Mouse (Mus musculus) myocyte (in vitro differentiated cells): ENCODE data around the gene Usp37. TPM values are rescaled to one million over a fixed set of nuclear protein-coding genes. Genes with fewer than 3 reads are reported as not detected.
A peak's percentile ranks its signal among the peaks of the same experiment; 100 is the strongest.

Source experiments
- H3K27me3 ChIP-seq: one replicate; pipeline ENCODE4 v1.6.1; 2011; ENCODE audit not compliant: control insufficient read depth, insufficient read depth, insufficient read length
- H3K36me3 ChIP-seq: one replicate; pipeline ENCODE4 v1.6.1; 2011; ENCODE audit not compliant: control insufficient read depth, insufficient read depth
- H3K4me2 ChIP-seq: one replicate; pipeline ENCODE4 v1.6.1; 2011; ENCODE audit warnings: low read depth, control low read depth
- H3K4me3 ChIP-seq: one replicate; pipeline ENCODE4 v1.5.1; 2011; ENCODE audit warnings: mild to moderate bottlenecking, control low read depth, moderate library complexity
- H3K79me2 ChIP-seq: one replicate; pipeline ENCODE4 v1.6.1; 2011; ENCODE audit not compliant: control insufficient read depth, insufficient read depth
- H3ac ChIP-seq: one replicate; pipeline ENCODE4 v1.6.1; 2011; ENCODE audit not compliant: control insufficient read depth, insufficient read length
- CEBPB ChIP-seq: IDR thresholded peaks from 2 replicates; pipeline ENCODE4 v1.6.1; 2011; ENCODE audit warnings: mild to moderate bottlenecking, moderate library complexity; ENCODE audit not compliant: poor library complexity, insufficient read depth, severe bottlenecking
- E2F4 ChIP-seq: IDR thresholded peaks from one replicate; pipeline ENCODE4 v1.6.1; 2011; ENCODE audit warnings: mild to moderate bottlenecking, control low read depth, moderate library complexity; ENCODE audit not compliant: insufficient read depth
- MAX ChIP-seq: IDR thresholded peaks from one replicate; pipeline ENCODE4 v1.6.1; 2011; ENCODE audit warnings: low read depth, mild to moderate bottlenecking, control low read depth
- MYOD1 ChIP-seq, 3 experiments: IDR thresholded peaks; one replicate each; pipeline ENCODE4 v1.6.1; 2011; ENCODE audit warnings: control low read depth in 2 of 3, low read depth in 2 of 3, mild to moderate bottlenecking in 2 of 3, moderate library complexity in 1 of 3; ENCODE audit not compliant: insufficient read length in 2 of 3, control insufficient read depth in 1 of 3
- MYOG ChIP-seq, 3 experiments: IDR thresholded peaks; one replicate each; pipeline ENCODE4 v1.6.1; 2011; ENCODE audit warnings: control low read depth in 2 of 3, low read depth in 2 of 3, mild to moderate bottlenecking in 2 of 3; ENCODE audit not compliant: insufficient read length in 2 of 3, control insufficient read depth in 1 of 3, insufficient read depth in 1 of 3
- POLR2A ChIP-seq: IDR thresholded peaks from one replicate; pipeline ENCODE4 v1.6.1; 2011; ENCODE audit warnings: low read depth, mild to moderate bottlenecking, control low read depth, moderate library complexity; ENCODE audit not compliant: insufficient read length
- POLR2AphosphoS2 ChIP-seq: IDR thresholded peaks from one replicate; pipeline ENCODE4 v1.6.1; 2011; ENCODE audit warnings: low read depth, control low read depth; ENCODE audit not compliant: insufficient read length
- REST ChIP-seq: IDR thresholded peaks from one replicate; pipeline ENCODE4 v1.6.1; 2011; ENCODE audit warnings: mild to moderate bottlenecking, control low read depth, moderate library complexity; ENCODE audit not compliant: insufficient read depth, insufficient read length
- SRF ChIP-seq: IDR thresholded peaks from one replicate; pipeline ENCODE4 v1.6.1; 2011; ENCODE audit warnings: low read depth; ENCODE audit not compliant: control insufficient read depth, insufficient read length
- TCF12 ChIP-seq: IDR thresholded peaks from one replicate; pipeline ENCODE4 v1.6.1; 2011; ENCODE audit warnings: mild to moderate bottlenecking, control low read depth; ENCODE audit not compliant: poor library complexity, insufficient read depth, severe bottlenecking
- TCF3 ChIP-seq: IDR thresholded peaks from one replicate; pipeline ENCODE4 v1.6.1; 2011; ENCODE audit warnings: low read depth, control low read depth; ENCODE audit not compliant: insufficient read length
- USF1 ChIP-seq: IDR thresholded peaks from one replicate; pipeline ENCODE4 v1.6.1; 2011; ENCODE audit warnings: low read depth, mild to moderate bottlenecking, control low read depth, moderate library complexity
- polyA plus RNA-seq: library from polyadenylated mRNA; unstranded; fragments of >200 nt; fragmentation: generic; extraction: Trizol; gene quantifications from one replicate; pipeline ENCODE4 v1.2.1, GENCODE M21; 2012; ENCODE audit warnings: missing spikeins

Gene Usp37
- polyA plus RNA-seq, 1 experiment, result 2.9 TPM

- Histone ChIP-seq H3K4me3 (no peak overlapping the region), H3K4me2 (no peak overlapping the region), H3K36me3 (peaks cover 45% of the 10 kb centered on the region), H3ac (no peak overlapping the region), H3K27me3 (no peaks in the 10 kb centered on the region), H3K79me2 (no peaks in the 10 kb centered on the region)
- TF ChIP-seq MYOG (IDR thresholded peaks at IDR 0.05; ENCODE audit: control insufficient read depth in 1 of 3, insufficient read depth in 1 of 3, insufficient read length in 2 of 3, low read depth in 2 of 3), result no peak
- TF ChIP-seq E2F4, result no peak
- TF ChIP-seq MAX, result no peak
- no peak for TF ChIP-seq TCF3
- no peak for TF ChIP-seq USF1
- TF ChIP-seq CEBPB, result no peak
- TF ChIP-seq REST, result no peak
- no peak for TF ChIP-seq POLR2A
- no peak for TF ChIP-seq MYOD1 (IDR thresholded peaks at IDR 0.05; ENCODE audit: control insufficient read depth in 1 of 3, insufficient read length in 2 of 3, low read depth in 2 of 3)
- TF ChIP-seq TCF12, result no peak
- no peak for TF ChIP-seq POLR2AphosphoS2
- no peak for TF ChIP-seq SRF
Measured at GRCm38 (mm10) chr1:74569739-74570719, 25.9 kb upstream of the Usp37 start.

GRCm38 (mm10) chr1:74565834-74566233, 21.8 kb upstream of the Usp37 start:
- Histone ChIP-seq H3K79me2 (no peaks in the 10 kb centered on the region), H3K27me3 (no peaks in the 10 kb centered on the region), H3K36me3 (peaks cover 32% of the 10 kb centered on the region), H3K4me2 (no peak overlapping the region), H3K4me3 (no peak overlapping the region), H3ac (no peak overlapping the region)
- no peak for TF ChIP-seq TCF3
- TF ChIP-seq CEBPB, result no peak
- TF ChIP-seq E2F4, result no peak
- TF ChIP-seq MAX, result no peak
- TF ChIP-seq POLR2A, result no peak

GRCm38 (mm10) chr1:74559061-74559460, 15.0 kb upstream of the Usp37 start:
- TF ChIP-seq REST (no peak), USF1 (no peak), TCF12 (no peak), POLR2A (no peak), MYOD1 (IDR thresholded peaks at IDR 0.05; ENCODE audit: control insufficient read depth in 1 of 3, insufficient read length in 2 of 3, low read depth in 2 of 3) (no peak), SRF (no peak), POLR2AphosphoS2 (no peak), TCF3 (no peak)
- Histone ChIP-seq H3K27me3 (no peaks in the 10 kb centered on the region), H3K79me2 (no peaks in the 10 kb centered on the region), H3K36me3 (no peaks in the 10 kb centered on the region), H3K4me2 (no peak overlapping the region), H3ac (no peak overlapping the region), H3K4me3 (no peak overlapping the region)

GRCm38 (mm10) chr1:74542451-74542961, 1.6 kb downstream of the Usp37 start, which contains the start of gene Plcd4:
Gene Plcd4 (plus strand): TSS chr1:74542888.
- no peaks in the 10 kb centered on the region for H3K79me2 ChIP-seq
- H3K4me2 ChIP-seq, result peak within 1 kb of the TSS; percentile 4
- H3ac ChIP-seq, result no peak within 1 kb of the TSS
- no peaks in the 10 kb centered on the region for H3K36me3 ChIP-seq
- peaks cover 13% of the 10 kb centered on the region for H3K27me3 ChIP-seq
- TF ChIP-seq REST, result peak; percentile 67
- no peak for TF ChIP-seq SRF
- H3K4me3 ChIP-seq, result no peak within 1 kb of the TSS

GRCm38 (mm10) chr1:74538650-74539049, 5.4 kb downstream of the Usp37 start:
- Histone ChIP-seq H3K4me3 (no peak overlapping the region), H3K27me3 (no peaks in the 10 kb centered on the region), H3ac (no peak overlapping the region), H3K36me3 (no peaks in the 10 kb centered on the region), H3K79me2 (no peaks in the 10 kb centered on the region), H3K4me2 (peak overlapping the region; percentile 45)
- TF ChIP-seq TCF12 (peak; percentile 4), POLR2AphosphoS2 (no peak), TCF3 (no peak), SRF (peak; percentile 86), MAX (no peak), REST (no peak), CEBPB (no peak), E2F4 (no peak), POLR2A (no peak), USF1 (no peak), MYOG (IDR thresholded peaks at IDR 0.05; ENCODE audit: control insufficient read depth in 1 of 3, insufficient read depth in 1 of 3, insufficient read length in 2 of 3, low read depth in 2 of 3) (peak in 1 of 3 experiments; percentile 12), MYOD1 (IDR thresholded peaks at IDR 0.05; ENCODE audit: control insufficient read depth in 1 of 3, insufficient read length in 2 of 3, low read depth in 2 of 3) (peak; percentile 76 to 83 (median 78))
